Mouse (Mus musculus): ENCODE data around the gene Tmem109.

DNA sequence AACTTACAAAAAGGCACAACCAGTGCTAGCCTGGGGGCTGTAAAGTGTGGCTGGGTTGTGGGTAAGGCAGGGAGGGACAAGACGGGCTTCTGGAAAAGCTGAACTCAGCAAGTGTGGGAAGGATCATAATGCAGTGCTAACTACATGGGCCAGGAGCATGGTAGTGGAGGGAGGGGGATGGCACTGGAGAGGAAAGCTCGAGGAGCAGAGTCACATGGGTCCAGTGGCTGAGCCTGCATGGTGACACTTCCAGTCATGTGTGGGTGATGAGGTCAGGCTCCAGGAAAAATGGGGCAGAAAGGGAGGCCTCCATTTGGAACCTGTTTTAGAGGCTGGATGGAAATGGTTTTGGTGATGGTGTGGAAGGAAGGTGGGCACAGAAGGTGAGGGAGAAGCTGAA lies 25.3 kb downstream of the Tmem109 start:
- no peak for TF ChIP-seq CTCF (IDR thresholded peaks at IDR 0.05; ENCODE audit: borderline replicate concordance, control insufficient read depth, extremely low read depth, insufficient read depth, low read length, poor library complexity)
- no peak for TF ChIP-seq POLR2A (IDR thresholded peaks at IDR 0.05; ENCODE audit: control insufficient read depth, extremely low read depth, insufficient read depth, low read length, poor library complexity)
